Mouse (Mus musculus) naive thymus-derived CD4-positive, alpha-beta T cell, adult 2 months (primary cell): ENCODE data around the gene Bpifa5.

ENCODE experiments used
- DNase-seq: peaks from one replicate; pipeline ENCODE4 v3.0.0-alpha.2; 2011; ENCODE audit warnings: low read depth

The Bpifa5 gene

GRCm38 (mm10) chr2:154209112-154209511 lies 46.7 kb downstream of the Bpifa5 start:
- DNase-seq, result no peak

GRCm38 (mm10) chr2:154211121-154211520 lies 48.7 kb downstream of the Bpifa5 start:
- no peak for DNase-seq

- no peak for DNase-seq
Measured at GRCm38 (mm10) chr2:154211881-154212280, 49.5 kb downstream of the Bpifa5 start.

GRCm38 (mm10) chr2:154215191-154215590 lies 52.8 kb downstream of the Bpifa5 start:
- peak; percentile 64 for DNase-seq
